Mouse (Mus musculus) induced T-regulatory cell, adult 2 months (primary cell): Measurements from ENCODE around the gene Baz1b.
"Not testable (repeated sequence)": the region's sequence is repeated elsewhere in the genome, so short reads cannot be mapped to it uniquely, and the experiment has no call there.

Source experiments
- DNase-seq: peaks from one replicate; pipeline ENCODE4 v3.0.0-alpha.2; 2012; ENCODE audit warnings: low read depth

The Baz1b gene

GRCm38 (mm10) chr5:135179616-135180015 lies 7.4 kb upstream of the Baz1b start:
- DNase-seq, result no peak

- DNase-seq, result no peak
These were observed 6.3 kb upstream of the Baz1b start for GRCm38 (mm10) chr5:135180796-135181195.

- DNase-seq, result no peak
These were observed 5.3 kb upstream of the Baz1b start for GRCm38 (mm10) chr5:135181776-135182175.

GRCm38 (mm10) chr5:135183131-135183861 lies 3.8 kb upstream of the Baz1b start:
- DNase-seq, result no peak

- DNase-seq, result no peak
These were observed 2.0 kb upstream of the Baz1b start for GRCm38 (mm10) chr5:135185016-135185415.

GRCm38 (mm10) chr5:135185596-135185995 lies 1.5 kb upstream of the Baz1b start:
- peak; percentile 85 for DNase-seq

DNA sequence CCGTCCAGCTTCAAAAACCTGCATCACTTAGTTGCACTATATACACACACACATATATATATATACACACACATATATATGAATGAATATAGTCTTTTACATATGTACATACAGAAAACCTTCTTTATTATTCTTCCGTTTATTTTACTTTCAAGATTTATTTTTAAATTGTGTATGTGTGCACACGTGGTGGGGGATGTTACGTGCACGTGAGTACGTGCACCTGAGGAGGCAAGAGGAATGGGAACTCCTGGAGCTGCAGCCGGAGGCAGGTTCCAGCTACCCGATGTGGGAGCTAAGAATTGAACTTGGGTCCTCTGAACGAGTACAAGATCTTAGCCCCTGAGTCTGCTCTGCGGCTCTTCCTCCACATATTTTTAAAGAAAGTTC lies 838 bp upstream of the Baz1b start:
- DNase-seq, result no peak

DNA sequence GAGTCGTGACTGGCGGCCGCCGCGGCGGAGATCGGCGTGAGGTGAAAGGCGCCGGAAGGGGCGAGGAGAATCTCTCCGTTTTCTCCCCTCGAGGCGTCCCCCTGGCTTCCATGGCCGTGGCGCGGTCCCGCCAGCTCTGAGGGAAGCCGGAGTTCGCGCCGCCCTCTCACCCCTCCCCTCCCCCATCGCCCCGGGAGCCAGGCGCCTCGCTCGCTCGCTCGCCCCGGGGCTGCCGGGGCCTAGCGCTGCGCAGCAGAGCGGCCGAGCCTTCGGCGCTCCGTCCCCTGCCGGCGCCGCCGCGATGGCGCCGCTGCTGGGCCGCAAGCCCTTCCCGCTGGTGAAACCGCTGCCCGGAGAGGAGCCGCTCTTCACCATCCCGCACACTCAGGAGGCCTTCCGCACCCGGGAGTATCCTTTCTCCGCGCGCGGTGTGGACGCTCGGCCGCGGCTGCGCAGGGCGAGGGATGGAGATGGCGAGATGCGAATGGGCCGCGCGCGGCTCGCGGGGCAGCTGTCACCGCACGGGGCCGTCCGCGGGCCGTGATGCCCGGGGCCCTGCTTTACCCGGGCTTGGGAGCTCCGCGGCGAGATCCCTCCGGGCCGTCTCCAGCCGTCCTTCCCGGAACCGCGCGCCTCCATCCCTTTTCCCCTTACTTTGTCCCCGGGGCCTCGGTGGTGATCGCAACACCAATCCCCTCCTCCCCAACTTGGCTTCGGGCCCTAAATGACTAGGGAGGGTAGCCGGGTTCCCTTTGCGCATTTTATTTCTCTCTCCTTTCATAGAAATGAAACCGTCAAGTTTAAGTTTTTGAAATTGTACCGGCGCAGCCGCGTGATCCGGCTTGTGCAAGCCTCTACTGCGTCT lies 517 bp downstream of the Baz1b start:
- no peak for DNase-seq

GRCm38 (mm10) chr5:135188214-135188554 lies 1.1 kb downstream of the Baz1b start:
- DNase-seq, result peak; percentile 55

GRCm38 (mm10) chr5:135189281-135190022 lies 2.4 kb downstream of the Baz1b start:
- DNase-seq, result peak; percentile 23

GRCm38 (mm10) chr5:135191620-135192019 lies 4.6 kb downstream of the Baz1b start:
- peak; percentile 91 for DNase-seq

DNA sequence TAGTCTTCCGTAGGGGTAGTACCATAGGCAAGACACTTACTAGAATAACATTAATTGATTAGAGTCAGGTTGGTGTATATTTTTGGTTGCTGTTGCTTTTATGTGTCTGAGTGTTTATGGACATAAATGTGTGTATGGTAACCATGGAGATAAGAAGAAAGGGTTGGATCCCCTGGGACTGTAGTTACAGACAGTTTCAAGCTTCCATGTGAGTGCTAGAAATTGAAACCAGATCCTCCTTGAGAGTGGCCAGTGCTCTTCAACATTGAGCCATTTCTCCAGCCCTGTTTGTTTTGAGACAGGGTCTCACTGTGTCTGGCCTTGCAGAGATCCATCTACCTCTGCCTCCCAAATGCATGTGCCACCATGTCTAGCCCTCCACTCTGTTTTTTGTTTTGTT lies 5.4 kb downstream of the Baz1b start:
- DNase-seq, result no peak

DNA sequence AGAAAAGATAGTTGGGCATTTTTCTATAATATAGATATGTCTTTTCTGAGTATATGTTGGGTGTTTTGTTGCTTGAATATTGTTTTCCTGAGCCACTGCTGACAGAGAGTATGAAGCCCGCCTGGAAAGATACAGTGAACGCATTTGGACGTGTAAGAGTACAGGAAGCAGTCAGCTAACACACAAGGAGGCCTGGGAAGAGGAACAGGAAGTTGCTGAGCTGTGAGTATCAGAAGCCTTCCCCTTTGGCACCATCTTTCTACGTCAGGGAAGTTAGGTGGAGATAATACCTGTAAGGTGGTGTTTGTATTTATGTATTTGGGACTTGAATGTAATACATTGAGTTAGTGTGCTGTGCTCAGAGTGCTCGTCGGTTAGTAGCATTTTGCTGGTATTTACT lies 9.3 kb downstream of the Baz1b start:
- DNase-seq, result peak; percentile 43

- DNase-seq, result no peak
These were observed 15.7 kb downstream of the Baz1b start for GRCm38 (mm10) chr5:135202763-135203162.

GRCm38 (mm10) chr5:135208197-135208596 lies 21.1 kb downstream of the Baz1b start:
- DNase-seq, result peak; percentile 51

DNA sequence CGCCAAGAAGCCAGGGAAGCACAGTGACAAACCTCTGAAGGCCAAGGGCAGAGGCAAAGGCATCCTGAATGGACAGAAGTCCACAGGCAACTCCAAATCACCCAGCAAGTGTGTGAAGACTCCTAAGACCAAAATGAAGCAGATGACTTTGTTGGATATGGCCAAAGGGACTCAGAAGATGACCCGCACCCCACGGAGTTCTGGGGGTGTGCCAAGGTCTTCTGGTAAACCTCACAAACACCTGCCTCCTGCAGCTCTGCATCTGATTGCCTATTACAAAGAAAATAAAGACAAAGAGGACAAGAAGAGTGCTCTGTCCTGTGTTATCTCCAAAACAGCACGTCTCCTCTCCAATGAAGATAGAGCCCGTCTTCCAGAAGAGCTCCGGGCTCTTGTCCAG lies 29.8 kb downstream of the Baz1b start:
- no peak for DNase-seq

DNA sequence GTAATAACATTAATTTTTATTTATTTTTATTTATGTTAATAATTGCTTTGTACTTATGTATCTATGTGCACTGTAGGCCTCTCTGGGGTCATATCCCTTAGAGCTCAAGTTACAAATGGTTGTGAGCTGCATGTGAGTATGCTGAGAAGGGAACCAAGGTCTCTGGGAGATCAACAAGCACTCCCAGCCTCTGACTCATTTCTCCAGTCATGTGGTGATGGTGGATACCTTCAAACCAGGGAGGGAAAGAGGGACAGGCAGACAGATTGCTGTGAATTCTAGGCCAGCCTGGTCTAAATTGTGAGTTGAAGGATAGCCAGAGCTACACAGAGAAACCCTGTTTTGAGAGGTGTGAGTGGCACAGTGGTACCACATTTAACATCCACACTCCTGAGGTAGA lies 33.9 kb downstream of the Baz1b start:
- DNase-seq, result no peak

GRCm38 (mm10) chr5:135222066-135222465 lies 35.0 kb downstream of the Baz1b start:
- no peak for DNase-seq

GRCm38 (mm10) chr5:135224169-135224568 lies 37.1 kb downstream of the Baz1b start:
- no peak for DNase-seq

DNA sequence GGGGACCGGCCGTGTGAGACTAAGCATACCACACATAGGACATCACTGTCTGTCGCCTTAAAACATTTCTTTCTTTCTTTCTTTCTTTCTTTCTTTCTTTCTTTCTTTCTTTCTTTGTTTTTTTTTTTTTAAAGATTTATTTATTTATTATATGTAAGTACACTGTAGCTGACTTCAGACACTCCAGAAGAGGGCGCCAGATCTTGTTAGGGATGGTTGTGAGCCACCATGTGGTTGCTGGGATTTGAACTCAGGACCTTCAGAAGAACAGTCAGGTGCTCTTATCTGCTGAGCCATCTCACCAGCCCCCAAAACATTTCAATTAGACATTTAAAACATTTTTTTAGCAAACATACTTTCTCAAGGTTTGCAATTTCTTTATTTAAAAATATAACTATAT lies 38.8 kb downstream of the Baz1b start:
- DNase-seq, result not testable (repeated sequence)

DNA sequence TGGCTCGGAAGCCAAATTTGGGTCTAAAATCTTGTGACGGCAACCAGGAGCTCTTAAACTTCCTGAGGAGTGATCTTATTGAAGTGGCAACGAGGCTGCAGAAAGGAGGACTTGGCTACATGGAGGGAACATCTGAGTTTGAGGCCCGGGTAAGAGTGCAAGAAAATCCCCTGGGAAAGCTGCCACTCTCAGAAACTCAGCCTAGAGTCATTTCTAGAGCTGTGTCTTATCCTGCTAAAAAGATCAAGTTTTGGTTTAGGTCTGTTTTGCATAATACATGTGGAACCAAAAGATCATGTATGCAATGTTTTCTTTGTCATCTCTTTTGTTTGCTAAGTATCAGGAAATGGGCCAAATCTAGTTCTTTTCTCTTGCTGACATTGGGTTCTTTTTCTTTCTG lies 43.1 kb downstream of the Baz1b start:
- DNase-seq, result no peak

DNA sequence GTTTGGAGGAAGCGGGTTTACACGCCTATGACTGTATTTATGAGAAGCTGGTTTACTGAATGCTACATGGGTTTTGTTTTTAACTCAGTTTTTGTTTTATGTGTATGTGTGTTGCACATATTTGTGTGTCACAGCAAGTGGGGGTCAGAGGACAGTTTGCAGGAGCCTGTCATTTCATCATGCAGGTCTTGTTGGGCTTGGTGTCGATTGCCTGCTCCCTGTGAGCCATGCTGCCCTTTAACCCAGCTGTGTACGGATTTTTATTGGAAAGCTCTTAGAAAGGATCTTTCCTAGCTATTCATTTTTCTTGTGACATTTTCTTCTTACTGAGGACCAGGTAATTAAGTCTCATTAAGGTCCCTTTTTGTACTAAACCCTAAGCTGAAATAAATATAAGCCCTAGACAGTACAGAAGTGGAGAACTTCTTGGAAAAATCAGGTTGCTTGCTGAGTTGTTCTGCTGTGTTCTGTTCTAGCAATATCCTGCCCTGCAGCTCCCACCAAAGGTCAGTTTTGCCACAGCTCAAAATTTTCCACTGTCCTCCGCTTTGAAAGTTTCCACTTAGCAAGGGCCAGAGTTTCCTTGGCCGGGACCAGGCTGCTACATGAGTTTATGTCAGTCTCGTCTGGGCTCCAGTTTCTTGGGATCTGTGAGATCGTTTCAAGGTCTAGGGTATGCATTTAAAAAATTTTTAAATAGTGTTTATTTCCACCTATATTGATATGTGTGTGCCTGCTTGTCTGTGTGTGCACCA lies 46.3 kb downstream of the Baz1b start:
- no peak for DNase-seq
